Mouse (Mus musculus): ENCODE results near the gene Atad1. TPM values are rescaled to one million over a fixed set of nuclear protein-coding genes. Genes with fewer than 3 reads are reported as not detected.
"Not testable (repeated sequence)": the region's sequence is repeated elsewhere in the genome, so short reads cannot be mapped to it uniquely, and the experiment has no call there.

Gene Atad1
- polyA plus RNA-seq (2015; fragmentation: Nextera tagmentation; extraction: Ambion mirVana), result 125 TPM in 2 replicates

- WGBS, result 95% methylated on average over 4 of the region's 4 CpGs
- H3K27ac ChIP-seq, result no peak within 1 kb of the TSS
- no peak for ATAC-seq (ENCODE audit: low FRiP score)
These were observed at the start of gene Atad1 for GRCm38 (mm10) chr19:32739686-32740085. Gene Atad1 (minus strand): TSS chr19:32739786.

GRCm38 (mm10) chr19:32788016-32788415, 48.4 kb upstream of the Atad1 start:
- H3K4me1 ChIP-seq (replicated peaks), result peaks cover 37% of the 10 kb centered on the region
- WGBS, result 84% methylated on average over 3 of the region's 3 CpGs
- not testable (repeated sequence) for ATAC-seq (ENCODE audit: low FRiP score); H3K36me3 ChIP-seq; H3K9me3 ChIP-seq; H3K9ac ChIP-seq; H3K4me2 ChIP-seq; H3K27me3 ChIP-seq; H3K4me3 ChIP-seq; H3K27ac ChIP-seq

More at GRCm38 (mm10) chr19:32739686-32740085, at the start of gene Atad1:
- Histone ChIP-seq H3K9ac (no peak within 1 kb of the TSS), H3K36me3 (no peaks in the 10 kb centered on the region), H3K27me3 (no peaks in the 10 kb centered on the region), H3K4me2 (no peak within 1 kb of the TSS), H3K4me3 (no peak within 1 kb of the TSS), H3K4me1 (replicated peaks) (no peaks in the 10 kb centered on the region), H3K9me3 (no peaks in the 10 kb centered on the region)

GRCm38 (mm10) chr19:32787388-32787787, 47.8 kb upstream of the Atad1 start:
- not testable (repeated sequence) for H3K9ac ChIP-seq; ATAC-seq (ENCODE audit: low FRiP score); H3K36me3 ChIP-seq; H3K4me3 ChIP-seq; H3K27me3 ChIP-seq; H3K27ac ChIP-seq; H3K9me3 ChIP-seq; H3K4me2 ChIP-seq
- peaks cover 34% of the 10 kb centered on the region for H3K4me1 ChIP-seq (replicated peaks)
- WGBS, result 46% methylated on average over 4 of the region's 4 CpGs

GRCm38 (mm10) chr19:32781305-32782071, 41.9 kb upstream of the Atad1 start:
- WGBS, result 92% methylated on average over 5 of the region's 5 CpGs
- no peak overlapping the region for H3K4me3 ChIP-seq
- H3K27me3 ChIP-seq, result no peaks in the 10 kb centered on the region
- no peak overlapping the region for H3K27ac ChIP-seq
- H3K9me3 ChIP-seq, result no peaks in the 10 kb centered on the region
- no peak overlapping the region for H3K4me2 ChIP-seq
- ATAC-seq (ENCODE audit: low FRiP score), result no peak
- peaks cover 5% of the 10 kb centered on the region; the same call in 1 of the 2 replicates for H3K36me3 ChIP-seq
- peaks cover 4% of the 10 kb centered on the region for H3K4me1 ChIP-seq (replicated peaks)
- no peak overlapping the region for H3K9ac ChIP-seq

GRCm38 (mm10) chr19:32779131-32779530, 39.5 kb upstream of the Atad1 start:
- H3K4me1 ChIP-seq (replicated peaks), result peaks cover 4% of the 10 kb centered on the region
- H3K27me3 ChIP-seq, result no peaks in the 10 kb centered on the region
- no peaks in the 10 kb centered on the region for H3K9me3 ChIP-seq
- WGBS, result 81% methylated on average over 3 of the region's 3 CpGs
- H3K36me3 ChIP-seq, result no peaks in the 10 kb centered on the region
- H3K4me3 ChIP-seq, result no peak overlapping the region
- H3K9ac ChIP-seq, result no peak overlapping the region
- ATAC-seq (ENCODE audit: low FRiP score), result no peak
- no peak overlapping the region for H3K27ac ChIP-seq
- no peak overlapping the region for H3K4me2 ChIP-seq

- Histone ChIP-seq H3K9me3 (no peaks in the 10 kb centered on the region), H3K36me3 (no peaks in the 10 kb centered on the region), H3K4me1 (replicated peaks) (peaks cover 4% of the 10 kb centered on the region), H3K4me2 (no peak overlapping the region), H3K9ac (no peak overlapping the region), H3K27ac (no peak overlapping the region), H3K4me3 (no peak overlapping the region), H3K27me3 (no peaks in the 10 kb centered on the region)
- no peak for ATAC-seq (ENCODE audit: low FRiP score)
- WGBS, result 47% methylated on average over 2 of the region's 2 CpGs
These were observed 38.8 kb upstream of the Atad1 start for GRCm38 (mm10) chr19:32778411-32778810.

GRCm38 (mm10) chr19:32762493-32762892, 22.9 kb upstream of the Atad1 start:
- 93% methylated on average over 4 of the region's 4 CpGs for WGBS
- no peak for ATAC-seq (ENCODE audit: low FRiP score)
- Histone ChIP-seq H3K27me3 (no peaks in the 10 kb centered on the region), H3K9me3 (no peaks in the 10 kb centered on the region), H3K9ac (no peak overlapping the region), H3K27ac (no peak overlapping the region), H3K4me1 (replicated peaks) (peaks cover 51% of the 10 kb centered on the region), H3K4me2 (peak overlapping the region; percentile 31), H3K4me3 (no peak overlapping the region), H3K36me3 (peaks cover 4% of the 10 kb centered on the region; the same call in 1 of the 2 replicates)

GRCm38 (mm10) chr19:32761162-32761561, 21.6 kb upstream of the Atad1 start:
- WGBS, result 49% methylated on average over 4 of the region's 4 CpGs
- ATAC-seq (ENCODE audit: low FRiP score), result no peak
- H3K4me1 ChIP-seq (replicated peaks), result peaks cover 44% of the 10 kb centered on the region
- peak overlapping the region; percentile 95 for H3K4me2 ChIP-seq
- H3K27ac ChIP-seq, result no peak overlapping the region
- peak overlapping the region; percentile 95 for H3K4me3 ChIP-seq
- no peaks in the 10 kb centered on the region for H3K27me3 ChIP-seq
- no peak overlapping the region; the same call in 1 of the 2 replicates for H3K9ac ChIP-seq
- H3K36me3 ChIP-seq, result peaks cover 3% of the 10 kb centered on the region; the same call in 1 of the 2 replicates
- H3K9me3 ChIP-seq, result no peaks in the 10 kb centered on the region

GRCm38 (mm10) chr19:32760499-32760898, 20.9 kb upstream of the Atad1 start:
- Histone ChIP-seq H3K4me3 (peak overlapping the region; percentile 95), H3K4me1 (replicated peaks) (peaks cover 43% of the 10 kb centered on the region), H3K9me3 (no peaks in the 10 kb centered on the region), H3K9ac (peak overlapping the region; percentile 51), H3K36me3 (no peaks in the 10 kb centered on the region), H3K27me3 (no peaks in the 10 kb centered on the region), H3K4me2 (peak overlapping the region; percentile 95), H3K27ac (no peak overlapping the region)
- no peak for ATAC-seq (ENCODE audit: low FRiP score)
- 32% methylated on average over 6 of the region's 6 CpGs for WGBS

- Histone ChIP-seq H3K27ac (no peak overlapping the region), H3K27me3 (no peaks in the 10 kb centered on the region), H3K4me3 (peak overlapping the region; percentile 95), H3K9ac (peak overlapping the region; percentile 99), H3K4me2 (peak overlapping the region; percentile 95), H3K36me3 (no peaks in the 10 kb centered on the region), H3K4me1 (replicated peaks) (peaks cover 50% of the 10 kb centered on the region), H3K9me3 (no peaks in the 10 kb centered on the region)
- 3% methylated on average over 8 of the region's 8 CpGs for WGBS
- ATAC-seq (ENCODE audit: low FRiP score), result no peak
These were observed 19.9 kb upstream of the Atad1 start for GRCm38 (mm10) chr19:32759357-32760024.

- Histone ChIP-seq H3K9me3 (no peaks in the 10 kb centered on the region), H3K9ac (peak overlapping the region; percentile 99), H3K27ac (peak overlapping the region; percentile 99), H3K4me1 (replicated peaks) (peaks cover 47% of the 10 kb centered on the region), H3K4me2 (peak overlapping the region; percentile 95), H3K4me3 (peak overlapping the region; percentile 95), H3K36me3 (no peaks in the 10 kb centered on the region), H3K27me3 (no peaks in the 10 kb centered on the region)
- WGBS, result under 1% methylated on average over 11 of the region's 11 CpGs
- ATAC-seq (ENCODE audit: low FRiP score), result no peak
These were observed 19.2 kb upstream of the Atad1 start for GRCm38 (mm10) chr19:32758793-32759161.

- under 1% methylated on average over 45 of the region's 69 CpGs for WGBS
- peak overlapping the region; percentile 99 for H3K27ac ChIP-seq
- no peaks in the 10 kb centered on the region for H3K36me3 ChIP-seq
- H3K9me3 ChIP-seq, result no peaks in the 10 kb centered on the region
- peak overlapping the region; percentile 99 for H3K9ac ChIP-seq
- ATAC-seq (ENCODE audit: low FRiP score), result peak; percentile 4
- H3K4me3 ChIP-seq, result peak overlapping the region; percentile 95
- H3K4me1 ChIP-seq (replicated peaks), result peaks cover 43% of the 10 kb centered on the region
- H3K27me3 ChIP-seq, result peaks cover 4% of the 10 kb centered on the region; the same call in 1 of the 2 replicates
- H3K4me2 ChIP-seq, result peak overlapping the region; percentile 95
These were observed 18.5 kb upstream of the Atad1 start for GRCm38 (mm10) chr19:32757831-32758792.

All from hindbrain, embryonic 13.5 days (tissue).